Mouse (Mus musculus): Measurements from ENCODE around the gene Dok4. TPM values are rescaled to one million over a fixed set of nuclear protein-coding genes. Genes with fewer than 3 reads are reported as not detected.

The Dok4 gene
- polyA plus RNA-seq, 1 experiment from 2014 or later = 42.7 TPM

GRCm38 (mm10) chr8:94828284-94828683, 47.8 kb downstream of the Dok4 start:
- WGBS = 78% methylated on average over 6 of the region's 6 CpGs
- no peaks in the 10 kb centered on the region for H3K4me1 ChIP-seq (ENCODE audit: insufficient read depth, low read depth, low read length)
- TF ChIP-seq CTCF (IDR thresholded peaks at IDR 0.05) = no peak
- no peak for TF ChIP-seq EP300 (IDR thresholded peaks at IDR 0.05)
- no peak overlapping the region for H3K27ac ChIP-seq (ENCODE audit: low read length)
- no peaks in the 10 kb centered on the region for H3K27me3 ChIP-seq (replicated peaks; ENCODE audit: insufficient read depth, low read length)
- H3K4me2 ChIP-seq (replicated peaks; ENCODE audit: low read depth, low read length) = no peak overlapping the region
- DNase-seq (ENCODE audit: low spot score) = no peak
- H3K36me3 ChIP-seq (ENCODE audit: insufficient read depth, low read length) = peaks cover 22% of the 10 kb centered on the region
- no peak for ATAC-seq
- no peak overlapping the region for H3K9ac ChIP-seq (replicated peaks; ENCODE audit: low read depth)
- no peaks in the 10 kb centered on the region for H3K9me3 ChIP-seq (ENCODE audit: low read length)
- no peak overlapping the region for H3K4me3 ChIP-seq (ENCODE audit: low read depth, low read length)

GRCm38 (mm10) chr8:94826210-94826609, 49.9 kb downstream of the Dok4 start:
- 92% methylated on average over 5 of the region's 5 CpGs for WGBS
- Histone ChIP-seq H3K9me3 (ENCODE audit: low read length) (no peaks in the 10 kb centered on the region), H3K4me1 (ENCODE audit: insufficient read depth, low read depth, low read length) (no peaks in the 10 kb centered on the region), H3K27ac (ENCODE audit: low read length) (no peak overlapping the region), H3K4me2 (replicated peaks; ENCODE audit: low read depth, low read length) (no peak overlapping the region), H3K27me3 (replicated peaks; ENCODE audit: insufficient read depth, low read length) (no peaks in the 10 kb centered on the region), H3K4me3 (ENCODE audit: low read depth, low read length) (no peak overlapping the region), H3K36me3 (ENCODE audit: insufficient read depth, low read length) (peaks cover 32% of the 10 kb centered on the region), H3K9ac (replicated peaks; ENCODE audit: low read depth) (no peak overlapping the region)
- DNase-seq (ENCODE audit: low spot score) (no peak), ATAC-seq (no peak)
- TF ChIP-seq EP300 (IDR thresholded peaks at IDR 0.05) (no peak), CTCF (IDR thresholded peaks at IDR 0.05) (no peak)

- no peak for ATAC-seq
- Histone ChIP-seq H3K4me2 (replicated peaks; ENCODE audit: low read depth, low read length) (no peak overlapping the region), H3K9ac (replicated peaks; ENCODE audit: low read depth) (no peak overlapping the region), H3K9me3 (ENCODE audit: low read length) (no peaks in the 10 kb centered on the region), H3K27ac (ENCODE audit: low read length) (no peak overlapping the region), H3K36me3 (ENCODE audit: insufficient read depth, low read length) (peaks cover 32% of the 10 kb centered on the region), H3K27me3 (replicated peaks; ENCODE audit: insufficient read depth, low read length) (no peaks in the 10 kb centered on the region), H3K4me3 (ENCODE audit: low read depth, low read length) (no peak overlapping the region), H3K4me1 (ENCODE audit: insufficient read depth, low read depth, low read length) (no peaks in the 10 kb centered on the region)
- TF ChIP-seq EP300 (IDR thresholded peaks at IDR 0.05) (no peak), CTCF (IDR thresholded peaks at IDR 0.05) (no peak)
- DNase-seq (ENCODE audit: low spot score) = no peak
- WGBS = 71% methylated on average over 6 of the region's 6 CpGs
Measured at GRCm38 (mm10) chr8:94825170-94825569, 51.0 kb downstream of the Dok4 start.

- Histone ChIP-seq H3K9ac (replicated peaks; ENCODE audit: low read depth) (no peak overlapping the region), H3K4me3 (ENCODE audit: low read depth, low read length) (no peak overlapping the region), H3K36me3 (ENCODE audit: insufficient read depth, low read length) (peaks cover 28% of the 10 kb centered on the region), H3K4me2 (replicated peaks; ENCODE audit: low read depth, low read length) (no peak overlapping the region), H3K27ac (ENCODE audit: low read length) (no peak overlapping the region), H3K4me1 (ENCODE audit: insufficient read depth, low read depth, low read length) (no peaks in the 10 kb centered on the region), H3K27me3 (replicated peaks; ENCODE audit: insufficient read depth, low read length) (no peaks in the 10 kb centered on the region), H3K9me3 (ENCODE audit: low read length) (no peaks in the 10 kb centered on the region)
- peak; percentile 80 for TF ChIP-seq CTCF (IDR thresholded peaks at IDR 0.05)
- TF ChIP-seq EP300 (IDR thresholded peaks at IDR 0.05) = no peak
- ATAC-seq (peak; percentile 79), DNase-seq (ENCODE audit: low spot score) (peak; percentile 78)
- WGBS = 81% methylated on average over 23 of the region's 23 CpGs
Measured at GRCm38 (mm10) chr8:94822637-94823560, 53.2 kb downstream of the Dok4 start.

- Histone ChIP-seq H3K4me3 (ENCODE audit: low read depth, low read length) (no peak overlapping the region), H3K9ac (replicated peaks; ENCODE audit: low read depth) (no peak overlapping the region), H3K4me1 (ENCODE audit: insufficient read depth, low read depth, low read length) (no peaks in the 10 kb centered on the region), H3K27ac (ENCODE audit: low read length) (no peak overlapping the region), H3K27me3 (replicated peaks; ENCODE audit: insufficient read depth, low read length) (no peaks in the 10 kb centered on the region), H3K4me2 (replicated peaks; ENCODE audit: low read depth, low read length) (no peak overlapping the region), H3K36me3 (ENCODE audit: insufficient read depth, low read length) (peaks cover 26% of the 10 kb centered on the region), H3K9me3 (ENCODE audit: low read length) (no peaks in the 10 kb centered on the region)
- DNase-seq (ENCODE audit: low spot score) (no peak), ATAC-seq (no peak)
- TF ChIP-seq CTCF (IDR thresholded peaks at IDR 0.05) = no peak
- TF ChIP-seq EP300 (IDR thresholded peaks at IDR 0.05) = no peak
- WGBS = 93% methylated on average over 2 of the region's 2 CpGs
Measured at GRCm38 (mm10) chr8:94821381-94821780, 54.7 kb downstream of the Dok4 start.

- H3K36me3 ChIP-seq (ENCODE audit: insufficient read depth, low read length) = peaks cover 26% of the 10 kb centered on the region
- H3K4me2 ChIP-seq (replicated peaks; ENCODE audit: low read depth, low read length) = no peak overlapping the region
- DNase-seq (ENCODE audit: low spot score) (no peak), ATAC-seq (no peak)
- 86% methylated on average over 7 of the region's 7 CpGs for WGBS
- no peak overlapping the region for H3K27ac ChIP-seq (ENCODE audit: low read length)
- H3K4me3 ChIP-seq (ENCODE audit: low read depth, low read length) = no peak overlapping the region
- no peaks in the 10 kb centered on the region for H3K9me3 ChIP-seq (ENCODE audit: low read length)
- no peak for TF ChIP-seq EP300 (IDR thresholded peaks at IDR 0.05)
- TF ChIP-seq CTCF (IDR thresholded peaks at IDR 0.05) = no peak
- H3K27me3 ChIP-seq (replicated peaks; ENCODE audit: insufficient read depth, low read length) = no peaks in the 10 kb centered on the region
- no peak overlapping the region for H3K9ac ChIP-seq (replicated peaks; ENCODE audit: low read depth)
- H3K4me1 ChIP-seq (ENCODE audit: insufficient read depth, low read depth, low read length) = no peaks in the 10 kb centered on the region
Measured at GRCm38 (mm10) chr8:94820553-94820952, 55.6 kb downstream of the Dok4 start.
